Comparison of ENCODE assay signal across 13 mouse cellular contexts in genomic region chr6:5385161-5385640, GRCm38 (mm10).
"Had no signal": no experiment of that assay in that cellular context is flagged by ENCODE, and none has a peak within 500 bp of the region (broad histone marks: within the 10 kb centered on the region; RNA-seq: fewer than 3 reads in every experiment).

No protein-coding gene starts in this region.

- DNase-seq: kidney, adult 18-20 months; kidney, postnatal 4 days; lung, adult 2 months; lung, postnatal 4 days; right cerebral cortex, adult 18-20 months; thymus, postnatal 4 days had no signal

- ATAC-seq: lung, postnatal 0 days had no signal

- H3K9ac ChIP-seq: liver, embryonic 15.5 days; midbrain, embryonic 12.5 days; neural tube, embryonic 15.5 days had no signal

- H3K36me3 ChIP-seq: liver, embryonic 15.5 days; midbrain, embryonic 12.5 days; neural tube, embryonic 15.5 days had no signal

- H3K4me3 ChIP-seq: layer of hippocampus, adult 2 months; liver, embryonic 15.5 days; midbrain, embryonic 12.5 days; myocyte; neural tube, embryonic 15.5 days had no signal

- H3K27ac ChIP-seq: layer of hippocampus, adult 2 months; liver, embryonic 15.5 days; neural tube, embryonic 15.5 days; stomach, postnatal 0 days had no signal

- H3K4me2 ChIP-seq: liver, embryonic 15.5 days; neural tube, embryonic 15.5 days had no signal

- H3K27me3 ChIP-seq: midbrain, embryonic 12.5 days; neural tube, embryonic 15.5 days had no signal

- H3K9me3 ChIP-seq: liver, embryonic 15.5 days; midbrain, embryonic 12.5 days; neural tube, embryonic 15.5 days had no signal
